Mouse (Mus musculus) lung, postnatal 4 days (tissue): ENCODE results near the gene Fstl3.
A peak's percentile ranks its signal among the peaks of the same experiment; 100 is the strongest.
"Not testable (repeated sequence)": the region's sequence is repeated elsewhere in the genome, so short reads cannot be mapped to it uniquely, and the experiment has no call there.

ENCODE experiments used
- DNase-seq, 2 experiments: peaks; one replicate each; pipeline ENCODE4 v3.0.0; 2021

Fstl3 gene

DNA sequence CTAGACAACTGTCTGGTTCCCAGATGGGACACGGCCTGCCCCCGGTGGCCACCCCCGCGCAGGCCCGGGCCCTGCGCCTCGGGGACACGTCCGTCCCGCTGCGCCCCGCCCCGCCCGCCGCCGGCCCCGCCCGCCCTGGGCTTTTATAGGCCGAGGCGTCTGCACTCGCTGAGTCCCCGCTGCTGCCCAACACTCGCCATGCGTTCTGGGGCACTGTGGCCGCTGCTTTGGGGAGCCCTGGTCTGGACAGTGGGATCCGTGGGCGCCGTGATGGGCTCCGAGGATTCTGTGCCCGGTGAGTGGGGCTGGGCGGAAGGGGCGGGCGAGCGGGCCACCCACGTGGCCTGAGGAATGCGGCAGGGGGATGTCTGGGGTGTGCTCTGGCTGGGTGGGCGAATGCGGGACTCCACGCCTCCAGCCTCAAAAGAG is at the start of gene Fstl3:
Fstl3 (plus strand) TSS at position 170 of the 429 bp plus-strand sequence.
- DNase-seq, result peak; percentile 52 to 69

DNA sequence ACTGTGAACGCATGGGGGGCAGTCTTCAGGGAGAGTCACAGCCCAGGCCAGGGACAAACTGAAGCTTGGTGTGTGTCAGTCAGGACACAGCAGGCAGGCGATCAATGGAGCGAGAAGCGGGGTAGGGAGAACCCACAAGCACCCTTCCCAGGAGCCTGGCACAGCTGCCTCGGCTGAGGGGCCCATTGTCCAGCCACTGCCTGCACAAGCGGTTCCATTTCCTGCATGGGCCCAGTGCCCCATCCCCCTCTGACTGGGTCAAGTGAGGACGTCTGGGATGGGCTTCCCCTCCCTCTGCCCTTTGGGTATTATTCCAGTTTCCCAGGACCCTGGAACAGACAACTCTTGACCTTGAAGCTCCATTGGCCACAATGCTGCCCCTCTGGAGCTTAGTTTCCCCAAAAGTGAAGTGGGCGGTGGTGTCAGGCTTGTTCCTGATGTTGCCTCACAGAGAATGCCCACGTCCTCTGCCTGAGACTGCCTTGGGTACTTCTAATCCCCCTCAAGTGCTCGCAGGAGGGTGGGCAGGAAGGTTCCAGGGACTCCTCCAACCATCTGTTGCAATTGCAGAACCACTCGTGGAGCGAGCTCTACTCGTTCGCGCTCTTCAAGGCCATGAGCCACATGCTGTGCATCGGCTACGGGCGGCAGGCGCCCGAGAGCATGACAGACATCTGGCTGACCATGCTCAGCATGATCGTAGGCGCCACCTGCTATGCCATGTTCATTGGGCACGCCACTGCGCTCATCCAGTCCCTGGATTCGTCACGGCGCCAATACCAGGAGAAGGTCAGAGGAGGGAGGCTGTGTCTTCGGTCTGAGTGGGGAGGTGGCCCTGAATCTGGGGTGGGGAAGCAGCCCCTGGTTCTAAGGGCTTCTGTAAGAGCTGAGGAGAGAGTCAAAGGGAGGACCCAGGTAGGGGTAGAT is 48.5 kb upstream of the Fstl3 start:
- no peak for DNase-seq

DNA sequence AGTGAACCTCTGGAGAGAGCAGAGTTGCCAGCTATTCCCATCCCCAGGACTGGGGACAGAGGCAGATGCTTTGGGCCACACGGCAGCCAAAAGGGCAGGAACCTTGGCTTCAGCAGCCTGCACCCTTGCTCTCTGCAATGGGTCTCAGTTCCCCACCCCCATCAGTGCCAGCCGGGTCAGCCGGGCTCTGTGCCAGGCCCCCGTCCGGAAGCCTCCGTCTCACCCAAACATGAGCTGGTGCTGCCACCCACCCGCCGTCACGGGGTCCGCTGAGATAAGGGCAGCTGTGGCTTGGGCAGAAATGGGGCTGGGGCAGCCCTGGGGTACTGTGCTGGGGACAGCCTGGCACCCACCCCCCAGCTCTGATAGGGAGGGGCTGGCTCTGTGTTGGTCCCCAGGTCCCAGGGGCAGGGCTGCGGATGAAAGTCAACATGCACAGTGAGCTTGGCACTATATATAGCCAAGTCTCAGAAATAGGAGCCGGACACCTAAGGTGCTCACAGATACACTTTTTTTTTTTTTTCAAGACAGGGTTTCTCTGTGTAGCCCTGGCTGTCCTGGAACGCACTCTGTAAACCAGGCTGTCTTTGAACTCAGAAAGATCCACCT is 47.6 kb upstream of the Fstl3 start:
- DNase-seq, result no peak

DNA sequence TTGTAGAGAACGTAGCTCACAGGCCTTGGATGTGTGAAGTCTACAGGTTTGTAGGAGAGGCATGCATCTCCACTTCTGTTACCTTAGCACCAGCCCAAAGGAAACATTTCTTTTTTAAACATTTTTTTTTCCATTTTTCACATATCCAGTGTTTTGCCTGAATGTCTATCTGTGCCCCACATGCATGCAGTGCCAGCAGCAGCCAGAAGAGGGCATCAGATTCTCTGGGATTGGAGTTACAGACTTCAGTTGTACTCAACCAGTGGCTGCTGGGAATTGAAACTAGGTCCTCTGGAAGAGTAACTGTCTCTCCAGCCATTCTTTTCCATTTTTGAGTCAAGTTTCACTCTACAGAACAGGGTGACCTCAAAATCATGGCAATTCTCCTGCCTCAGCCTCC is 44.6 kb upstream of the Fstl3 start:
- DNase-seq, result no peak

DNA sequence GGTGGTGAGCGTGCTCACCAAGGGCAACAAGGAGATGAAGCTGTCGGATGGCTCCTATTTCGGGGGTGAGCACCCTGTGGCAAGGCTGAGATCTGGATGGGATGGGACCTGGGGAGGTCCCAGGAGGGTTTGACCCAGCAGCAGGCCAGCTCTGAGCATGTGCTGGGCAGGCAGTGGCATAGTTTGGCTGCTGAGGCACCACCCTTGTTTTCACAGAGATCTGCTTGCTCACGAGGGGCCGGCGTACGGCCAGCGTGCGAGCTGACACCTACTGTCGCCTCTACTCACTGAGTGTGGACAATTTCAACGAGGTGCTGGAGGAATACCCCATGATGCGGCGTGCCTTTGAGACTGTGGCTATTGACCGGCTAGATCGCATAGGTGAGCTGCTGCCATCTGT is 43.2 kb upstream of the Fstl3 start:
- no peak for DNase-seq

DNA sequence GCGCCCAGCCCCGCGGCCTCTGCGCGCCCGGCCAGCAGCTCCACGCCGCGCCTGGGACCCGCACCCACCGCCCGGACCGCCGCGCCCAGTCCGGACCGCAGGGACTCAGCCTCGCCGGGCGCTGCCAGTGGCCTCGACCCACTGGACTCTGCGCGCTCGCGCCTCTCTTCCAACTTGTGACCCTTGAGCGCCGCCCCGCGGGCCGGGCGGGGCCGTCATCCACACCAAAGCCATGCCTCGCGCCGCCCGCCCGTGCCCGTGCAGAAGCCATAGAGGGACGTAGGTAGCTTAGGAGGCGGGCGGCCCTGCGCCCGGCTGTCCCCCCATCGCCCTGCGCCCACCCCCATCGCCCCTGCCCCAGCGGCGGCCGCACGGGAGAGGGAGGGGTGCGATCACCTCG is 41.7 kb upstream of the Fstl3 start:
- no peak for DNase-seq

DNA sequence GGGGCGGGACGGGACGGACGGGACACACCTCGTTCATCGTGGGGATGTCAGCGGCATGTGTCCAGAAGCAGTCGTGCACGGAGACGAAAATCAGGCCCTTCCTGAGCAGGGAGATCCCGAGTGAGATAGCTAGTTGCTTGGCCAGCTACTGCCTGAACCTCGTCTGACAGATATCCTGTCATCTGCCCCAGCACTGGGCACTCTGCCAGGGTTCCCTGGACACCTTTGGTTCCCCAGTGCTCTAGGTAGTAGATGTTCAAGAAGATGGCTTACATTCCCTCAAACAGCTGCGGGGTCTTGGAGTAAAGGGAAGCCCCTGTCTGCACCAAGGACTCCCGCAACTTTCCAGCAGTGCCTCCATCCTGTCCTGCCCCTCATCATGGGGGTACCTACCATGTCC is 40.4 kb upstream of the Fstl3 start:
- no peak for DNase-seq

DNA sequence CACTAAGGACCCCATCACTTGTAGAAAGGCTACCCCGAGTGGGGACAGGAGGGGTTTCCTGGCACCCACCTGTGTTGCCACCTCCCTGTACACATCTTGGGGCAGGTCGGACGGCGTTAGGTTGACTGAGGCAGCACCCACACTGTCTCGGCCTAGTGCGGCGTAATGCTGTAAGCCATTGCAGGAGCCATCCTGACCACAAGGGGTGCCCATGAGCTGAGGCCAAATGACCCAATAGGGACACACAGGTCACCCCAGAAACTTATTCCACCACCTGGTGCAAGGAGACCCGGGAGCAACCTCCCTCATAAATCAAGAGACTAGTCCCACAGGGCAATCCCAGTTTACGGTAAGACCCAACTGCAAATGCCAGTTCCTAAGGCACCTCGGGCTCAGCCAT is 38.8 kb upstream of the Fstl3 start:
- no peak for DNase-seq

DNA sequence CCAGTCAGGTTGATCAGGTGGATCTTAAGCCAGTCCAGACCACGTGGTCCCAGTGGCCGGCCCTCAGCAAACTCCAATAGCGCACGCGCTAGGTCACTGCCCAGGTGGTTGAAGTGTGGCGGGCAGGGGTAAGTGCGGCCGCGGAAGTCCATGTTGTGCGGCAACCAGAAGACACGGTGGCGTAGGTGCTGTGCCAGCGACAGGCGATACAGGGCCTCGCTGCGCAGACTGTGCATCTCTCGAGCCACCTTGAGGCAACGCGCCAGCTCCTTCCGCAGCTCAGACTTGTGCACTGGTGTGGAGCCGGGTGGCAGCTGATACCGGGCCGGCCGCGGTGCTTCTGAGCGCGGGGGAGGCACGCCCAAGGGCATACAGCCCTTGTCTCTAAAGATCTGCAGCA is 37.8 kb upstream of the Fstl3 start:
- no peak for DNase-seq

DNA sequence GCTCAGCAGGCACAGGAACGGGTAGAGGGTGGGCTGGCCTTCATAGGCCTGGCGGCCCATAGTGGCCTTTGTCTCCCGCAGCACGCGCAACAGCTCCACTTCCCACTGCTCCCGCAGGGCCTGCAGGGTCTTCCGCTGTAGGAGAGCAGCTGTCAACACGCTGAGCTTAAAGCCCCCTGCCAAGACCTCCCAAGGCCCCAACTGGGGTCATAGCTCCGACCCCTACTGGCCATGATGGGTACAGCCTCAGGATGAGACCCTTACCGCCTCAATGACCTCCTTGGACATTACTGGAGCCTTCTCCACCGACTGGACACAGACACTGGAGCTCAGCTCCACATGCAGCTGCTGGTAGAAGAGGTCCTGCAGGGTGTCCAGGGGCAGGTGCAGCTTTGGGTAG is 36.2 kb upstream of the Fstl3 start:
- no peak for DNase-seq

DNA sequence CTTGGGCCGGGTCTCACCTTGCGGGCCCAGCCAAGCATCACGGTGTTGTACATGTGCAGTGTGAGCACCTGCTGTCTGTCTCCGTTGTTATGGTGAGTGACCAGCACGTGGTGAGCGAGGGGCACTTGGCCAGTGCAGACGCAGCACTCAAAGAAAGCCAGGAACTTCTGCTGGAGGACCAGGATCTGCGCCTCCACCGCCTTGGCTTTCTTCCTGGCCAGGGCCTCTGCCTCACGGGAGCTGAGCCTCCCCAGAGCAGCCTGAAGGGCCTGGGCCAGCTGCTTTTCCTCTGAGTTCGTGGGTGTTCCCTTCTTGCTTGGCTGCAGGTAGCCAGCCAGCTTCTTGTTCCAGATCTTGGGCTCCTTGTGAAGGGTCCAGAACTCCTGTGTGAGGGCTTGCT is 33.9 kb upstream of the Fstl3 start:
- DNase-seq, result no peak

DNA sequence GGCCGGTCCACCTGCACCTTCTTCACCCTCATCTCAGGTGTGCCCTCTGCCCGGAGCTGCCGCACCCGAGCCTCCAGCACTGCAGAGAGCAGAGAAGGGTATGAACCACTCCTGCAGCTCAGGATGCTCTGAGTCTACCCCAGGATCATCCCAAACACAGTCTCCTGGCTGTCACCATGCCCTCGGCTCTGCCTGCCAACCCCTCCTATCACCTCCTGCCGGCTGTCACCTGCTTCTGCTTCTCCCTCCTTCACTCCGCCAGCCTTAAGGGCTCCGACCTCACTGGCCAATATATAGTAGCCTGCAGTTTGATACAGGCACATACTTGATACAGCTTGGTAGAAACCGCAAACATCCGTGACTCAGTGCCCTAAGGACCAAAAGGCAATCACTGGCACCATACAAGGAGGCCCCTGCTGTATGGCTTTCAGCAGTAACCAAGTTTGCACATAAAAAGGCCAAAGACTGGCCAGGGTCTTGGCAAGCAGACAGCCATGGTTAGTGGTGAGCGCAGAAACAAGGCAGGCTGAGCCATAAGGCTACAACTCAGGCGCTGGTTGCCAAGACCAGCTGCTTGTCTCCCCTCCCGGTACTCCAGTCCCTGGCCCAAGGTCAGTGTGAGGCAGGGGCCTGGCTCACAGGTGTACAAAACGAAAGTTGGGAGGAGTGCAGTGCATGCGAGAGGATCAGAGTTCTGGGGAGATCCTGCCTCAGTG is 33.3 kb upstream of the Fstl3 start:
- DNase-seq, result no peak

DNA sequence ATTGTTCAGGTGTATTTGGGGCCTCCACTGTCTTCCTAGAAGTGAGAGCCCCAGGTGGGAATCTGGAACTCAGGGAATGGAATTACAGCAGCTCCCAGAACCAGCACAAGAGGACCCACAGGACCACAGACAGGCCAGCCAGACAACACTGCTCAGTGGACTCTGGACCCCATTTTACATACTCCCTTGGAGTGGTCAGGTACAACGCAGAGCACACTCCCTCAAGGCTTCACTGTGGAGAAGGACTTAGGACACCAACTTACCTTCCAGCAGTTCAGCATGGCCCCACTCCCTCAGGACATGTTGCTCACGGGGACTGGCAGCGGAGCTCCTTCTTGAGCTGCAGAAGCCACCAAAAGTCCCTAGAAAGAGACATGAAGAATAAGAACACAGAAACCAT is 31.7 kb upstream of the Fstl3 start:
- DNase-seq, result no peak

DNA sequence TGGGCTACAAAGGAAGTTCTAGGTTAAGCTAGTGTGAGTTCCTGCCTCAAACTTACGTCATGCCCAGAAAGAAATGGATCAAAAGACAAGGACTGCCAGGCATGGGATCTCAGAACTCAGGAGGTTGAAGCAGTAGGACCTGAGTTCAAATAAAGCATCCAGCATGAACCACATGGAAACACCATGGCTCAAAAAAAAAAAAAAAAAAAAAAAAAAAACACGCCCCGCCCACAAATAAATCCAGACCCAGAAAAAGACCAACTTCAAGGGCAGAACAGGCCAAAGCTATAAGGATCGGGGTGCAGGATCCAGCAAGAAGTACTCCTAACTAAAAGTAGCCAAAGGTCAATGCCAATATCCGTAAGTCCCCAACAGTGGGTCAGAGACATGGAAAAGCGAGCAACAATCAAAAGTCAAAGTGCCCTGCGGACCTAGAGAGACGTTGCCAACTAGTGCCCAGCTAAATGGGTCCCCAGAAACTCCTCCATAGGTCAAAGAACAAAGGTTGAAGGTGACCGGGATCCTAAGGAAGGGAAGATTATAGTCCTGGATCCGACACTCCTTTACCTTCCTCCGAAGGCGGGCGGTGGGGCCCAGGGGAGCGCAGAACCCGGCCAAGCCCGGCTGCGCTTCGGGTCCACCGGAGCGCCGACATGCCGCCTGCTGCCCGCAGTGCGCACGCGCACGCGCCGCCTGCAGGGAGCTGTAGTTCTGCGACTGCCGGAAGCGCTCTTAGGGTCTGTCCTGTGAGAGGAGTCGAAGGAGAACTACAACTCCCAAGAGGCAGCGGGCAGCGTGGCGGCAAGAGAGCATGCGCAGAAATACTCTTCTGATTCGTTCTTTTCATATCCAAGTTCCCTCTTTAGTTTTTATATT is 30.9 kb upstream of the Fstl3 start, which contains the start of gene Polrmt:
Polrmt (minus strand) TSS at position 684 of the 876 bp plus-strand sequence.
- DNase-seq, result peak; percentile 96 to 98

DNA sequence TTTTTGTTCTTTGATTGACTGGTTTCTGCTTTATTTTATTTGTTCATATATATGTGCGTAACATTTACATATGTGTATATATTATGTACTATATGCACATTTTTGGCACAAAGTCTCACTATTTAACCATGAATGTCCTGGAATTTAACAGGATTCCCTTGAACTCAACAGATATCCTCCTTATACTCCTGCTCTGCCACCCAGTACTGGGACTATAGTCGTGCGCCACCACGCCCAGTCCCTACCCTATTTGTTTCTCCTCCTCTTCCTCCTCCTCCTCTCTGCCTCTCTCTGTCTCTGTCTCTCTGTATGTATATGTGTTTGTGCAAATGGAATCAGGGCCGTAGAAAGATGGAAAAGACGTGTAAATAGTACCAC is 30.3 kb upstream of the Fstl3 start:
- DNase-seq, result no peak

DNA sequence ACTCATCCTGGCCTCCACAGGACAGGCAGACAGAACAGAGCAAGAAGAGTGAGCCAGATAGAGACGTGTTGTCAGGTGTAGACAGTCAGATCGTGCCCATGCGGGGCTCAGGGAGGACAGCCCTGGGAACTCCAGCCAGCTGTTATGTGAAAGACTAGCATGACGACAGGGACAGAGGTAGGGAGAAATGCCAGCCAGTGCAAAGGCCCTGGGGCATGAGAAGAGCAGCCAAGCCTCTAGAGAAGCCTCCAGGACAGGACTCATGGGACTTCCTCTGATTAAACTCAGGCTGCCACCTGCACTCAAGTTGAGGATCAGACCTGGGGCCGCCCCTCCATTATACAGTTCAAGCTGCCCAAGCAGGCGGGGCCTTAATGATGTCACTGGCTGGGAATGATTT is 28.6 kb upstream of the Fstl3 start:
- no peak for DNase-seq

DNA sequence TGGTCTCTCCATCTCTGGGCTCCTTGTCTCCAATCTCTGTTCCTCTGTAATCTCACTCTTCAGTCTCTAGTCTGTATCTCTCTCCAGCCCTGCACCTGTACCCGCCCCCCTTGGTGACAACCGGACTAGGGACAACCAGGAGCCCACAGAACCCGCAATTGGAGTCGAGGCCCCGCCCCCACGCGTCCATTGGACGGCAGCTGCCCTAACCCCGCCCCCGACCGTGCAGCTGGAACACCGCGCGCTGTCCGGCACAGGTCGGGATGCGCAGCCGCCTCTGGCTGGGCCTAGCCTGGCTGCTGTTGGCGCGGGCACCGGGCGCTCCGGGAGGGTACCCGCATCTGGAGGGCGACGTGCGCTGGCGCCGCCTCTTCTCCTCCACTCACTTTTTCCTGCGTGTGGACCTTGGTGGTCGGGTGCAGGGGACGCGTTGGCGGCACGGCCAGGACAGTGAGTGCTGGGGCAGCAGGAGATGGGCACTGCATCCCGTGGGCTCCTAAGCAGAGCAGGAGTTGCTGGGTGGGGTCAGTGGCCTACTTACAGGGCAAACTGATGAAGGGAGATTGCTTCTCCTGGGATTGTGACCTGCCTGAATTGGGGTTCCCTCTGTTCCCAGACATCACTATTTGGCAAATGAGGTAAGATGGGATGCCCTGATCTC is 22.1 kb upstream of the Fstl3 start, which contains the start of gene Fgf22:
Fgf22 (plus strand) TSS at position 221 of the 661 bp plus-strand sequence.
- DNase-seq, result peak; percentile 72 to 75

DNA sequence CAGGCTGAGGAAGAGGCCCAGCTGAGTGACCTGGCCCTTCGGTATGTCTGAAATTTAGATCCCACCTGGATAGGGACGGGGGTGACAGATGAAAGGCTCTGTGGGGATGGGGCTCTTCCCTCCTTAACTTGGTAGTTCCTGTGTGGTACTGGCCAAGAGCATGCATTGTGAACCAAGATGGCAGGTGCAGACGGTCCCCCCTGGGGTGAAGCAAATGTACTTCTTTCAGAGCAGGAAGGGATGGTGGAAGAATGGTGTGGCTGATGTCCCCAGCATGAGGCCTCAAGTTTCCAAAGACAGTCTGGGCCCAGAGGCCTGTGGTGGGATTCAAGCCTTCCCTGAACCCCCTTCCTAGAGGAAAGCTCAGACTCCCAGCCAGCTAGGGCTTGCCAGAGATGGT is 21.2 kb upstream of the Fstl3 start:
- no peak for DNase-seq

DNA sequence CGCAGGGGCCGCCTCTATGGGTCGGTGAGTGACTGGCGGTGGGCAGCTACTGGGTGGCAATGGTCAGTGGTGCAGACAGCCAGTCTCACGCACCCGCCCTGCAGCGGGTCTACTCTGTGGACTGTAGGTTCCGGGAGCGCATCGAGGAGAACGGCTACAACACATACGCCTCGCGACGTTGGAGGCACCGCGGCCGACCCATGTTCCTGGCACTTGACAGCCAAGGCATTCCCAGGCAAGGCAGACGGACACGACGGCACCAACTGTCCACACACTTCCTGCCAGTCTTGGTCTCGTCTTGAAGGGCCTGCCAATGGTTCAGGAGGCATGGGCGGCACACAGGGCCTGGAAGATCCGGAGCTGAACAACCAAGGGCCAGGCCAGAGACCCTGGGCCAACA is 20.4 kb upstream of the Fstl3 start:
- no peak for DNase-seq

DNA sequence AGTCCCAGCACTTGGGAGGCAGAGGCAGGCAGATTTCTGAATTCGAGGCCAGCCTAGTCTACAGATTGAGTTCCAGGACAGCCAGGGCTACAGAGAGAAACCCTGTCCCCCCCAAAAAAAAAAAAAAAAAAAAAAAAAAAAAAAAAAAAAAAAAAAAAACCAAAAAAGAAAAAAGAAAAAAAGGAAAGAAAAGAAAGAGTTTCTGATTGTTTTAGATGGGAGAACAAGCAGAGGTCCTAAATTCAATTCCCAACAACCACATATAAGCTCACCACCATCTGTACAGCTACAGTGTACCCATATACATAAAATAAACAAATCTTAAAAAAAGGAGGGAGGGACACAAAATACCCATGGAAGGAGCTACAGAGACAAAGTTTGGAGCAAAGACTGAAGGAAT is 17.4 kb upstream of the Fstl3 start:
- DNase-seq, result not testable (repeated sequence)

DNA sequence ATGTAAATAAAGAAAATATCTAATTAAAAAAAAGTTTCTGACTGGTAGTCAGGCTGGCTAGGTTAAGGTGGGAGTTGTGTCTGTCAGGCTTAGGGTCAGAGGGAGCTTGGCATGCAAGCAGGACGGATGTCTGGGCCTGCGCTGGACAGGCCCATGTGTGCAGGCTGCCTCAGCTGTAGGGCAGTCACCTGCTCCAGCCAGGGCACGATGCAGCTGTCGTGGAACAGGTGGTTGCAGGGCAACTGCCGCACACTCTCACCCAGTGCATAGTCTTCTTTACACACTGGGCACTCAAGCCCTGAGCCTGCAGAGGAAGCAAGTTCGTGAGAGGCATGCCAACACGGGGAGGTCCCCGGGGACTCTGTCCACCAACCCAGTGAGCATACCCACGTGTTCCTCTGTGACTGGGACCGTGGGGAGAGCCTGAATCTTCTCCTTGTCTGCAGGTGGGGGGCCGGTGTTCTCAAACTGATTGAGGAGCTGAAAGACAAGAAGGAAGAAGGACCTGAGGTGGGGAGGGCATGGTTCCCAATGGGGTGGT is 16.4 kb upstream of the Fstl3 start:
- no peak for DNase-seq

DNA sequence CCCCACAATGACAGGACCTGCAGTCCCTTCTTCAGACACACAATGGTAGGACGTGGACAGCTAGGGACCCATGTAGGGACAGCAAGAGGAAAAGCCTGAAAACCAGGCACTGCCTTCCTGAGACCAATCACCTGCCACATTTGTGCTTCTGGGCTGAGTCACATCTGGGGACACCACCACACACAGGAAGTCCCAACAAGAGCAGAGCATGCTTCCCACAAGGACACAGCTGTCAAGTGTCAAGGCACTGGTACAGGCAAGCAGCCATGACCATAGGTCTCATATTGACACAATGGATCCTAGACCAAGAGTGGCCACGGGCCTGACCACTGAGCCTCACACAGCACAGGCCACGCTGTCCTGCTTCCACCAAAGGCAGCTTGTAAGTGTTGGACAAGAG is 14.2 kb upstream of the Fstl3 start:
- no peak for DNase-seq
